Mouse (Mus musculus): ENCODE results near the gene Vmn1r196.

DNA sequence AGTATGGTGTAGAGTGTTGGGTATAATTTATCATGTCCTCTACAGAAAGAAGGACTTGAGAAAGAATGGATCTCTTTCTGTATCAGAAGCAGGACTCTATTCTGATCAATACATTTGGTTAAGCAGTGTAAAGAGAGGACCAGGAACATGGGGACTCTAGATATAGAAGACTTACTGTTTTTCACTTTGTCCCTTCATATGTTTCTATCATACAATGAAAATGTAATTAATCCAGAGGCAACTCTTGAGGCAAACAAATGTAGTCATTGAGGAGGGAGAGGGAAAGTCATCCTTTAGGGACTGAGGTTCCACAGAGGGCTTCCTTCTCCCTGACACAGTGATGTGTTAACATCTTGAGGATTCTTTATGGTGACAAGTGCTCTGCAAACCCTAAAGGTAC, 34.6 kb downstream of the Vmn1r196 start, which contains the start of gene Vmn1r197:
- TF ChIP-seq E2F4 (IDR thresholded peaks at IDR 0.05; ENCODE audit: borderline replicate concordance, low read depth, low read length): no peak
- TF ChIP-seq CTCF (IDR thresholded peaks at IDR 0.05 in 2 of 3, conservative IDR thresholded peaks at IDR 0.05 in 1 of 3; ENCODE audit: control insufficient read depth in 1 of 3, insufficient read depth in 1 of 3, low read depth in 2 of 3, low read length in 3 of 3, poor library complexity in 1 of 3, severe bottlenecking in 1 of 3): no peak
- no peak for TF ChIP-seq TAL1 (IDR thresholded peaks at IDR 0.05; ENCODE audit: low read length)

Data from MEL (cell line).